Mouse (Mus musculus) layer of hippocampus, adult 9-11 months (tissue): Measurements from ENCODE around the gene Rnf121.
"Not testable (repeated sequence)": the region's sequence is repeated elsewhere in the genome, so short reads cannot be mapped to it uniquely, and the experiment has no call there.

Experiments
- DNase-seq: peaks from one replicate; pipeline ENCODE4 v3.0.0; 2022

Gene Rnf121

DNA sequence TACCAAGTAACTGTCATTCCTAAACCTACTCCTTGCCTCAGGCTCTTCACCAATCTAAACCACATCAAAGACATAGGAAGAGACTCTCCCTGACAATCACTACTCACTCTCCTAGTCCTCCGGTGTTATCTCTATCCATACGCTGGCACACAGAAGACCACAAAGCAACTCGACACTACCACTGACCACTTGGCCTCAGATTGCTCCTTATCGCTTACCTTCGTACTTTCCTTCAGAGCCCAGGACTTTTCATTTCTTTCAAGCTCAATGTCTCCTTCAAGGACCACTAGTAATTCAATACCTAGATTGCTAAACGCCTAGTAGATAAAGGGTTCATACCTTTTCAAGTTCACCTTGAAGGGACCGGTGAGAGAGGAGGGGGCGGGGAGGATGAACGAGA, 1.4 kb downstream of the Rnf121 start:
- no peak for DNase-seq

DNA sequence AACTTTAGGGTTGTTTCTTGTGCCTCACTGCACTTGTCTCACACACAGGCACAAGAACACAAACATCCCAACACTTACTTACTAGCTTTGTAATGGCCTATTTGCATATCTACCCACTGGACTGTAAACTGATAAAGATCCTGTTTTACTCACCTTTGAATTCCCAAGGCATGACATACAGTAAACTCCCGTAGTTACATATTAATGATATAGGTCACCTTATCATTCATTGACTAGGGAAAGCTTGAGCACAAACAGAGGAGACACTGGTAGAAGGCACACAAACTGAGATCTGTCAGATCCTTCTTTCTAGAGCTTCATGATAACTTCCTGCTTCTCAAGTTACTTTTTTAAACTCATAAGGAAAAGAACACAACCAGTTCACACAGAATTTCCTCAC, 3.1 kb downstream of the Rnf121 start:
- no peak for DNase-seq

DNA sequence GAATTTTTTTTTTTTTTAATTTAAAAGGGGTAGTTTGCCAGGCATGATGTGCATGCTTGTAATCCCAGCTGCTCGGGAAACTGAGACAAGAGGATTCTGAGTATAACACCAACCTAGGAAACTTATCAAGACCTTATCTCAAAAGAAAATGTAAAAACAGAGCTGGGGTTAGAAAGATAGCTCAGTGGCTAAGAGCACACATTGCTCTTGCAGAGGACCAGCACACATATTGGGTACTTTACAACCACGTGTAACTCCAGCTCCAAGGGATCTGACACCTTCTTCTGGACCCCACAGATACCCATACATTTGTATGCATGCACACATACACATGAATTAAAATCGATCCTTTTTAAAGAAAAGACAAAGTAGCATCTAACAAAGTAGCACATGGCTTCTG, 3.9 kb downstream of the Rnf121 start:
- DNase-seq, result no peak

DNA sequence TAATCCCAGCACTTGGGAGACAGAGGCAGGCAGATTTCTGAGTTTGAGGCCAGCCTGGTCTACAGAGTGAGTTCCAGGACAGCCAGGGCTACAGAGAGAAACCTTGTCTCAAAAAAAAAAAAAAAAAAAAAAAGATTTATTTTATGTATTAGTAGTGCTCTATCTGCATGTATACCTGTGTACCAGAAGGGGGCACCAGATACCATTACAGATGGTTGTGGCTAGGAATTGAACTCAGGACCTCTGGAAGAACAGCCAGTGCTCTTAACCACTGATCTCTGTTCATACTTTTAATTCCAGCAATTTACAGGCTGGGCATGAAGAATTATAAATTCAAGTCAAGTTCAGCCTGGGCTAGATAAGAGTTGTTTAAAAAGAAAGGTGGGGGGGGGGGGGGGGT, 16.7 kb downstream of the Rnf121 start:
- not testable (repeated sequence) for DNase-seq

- DNase-seq, result no peak
Observed at GRCm38 (mm10) chr7:102042314-102042713, 23.0 kb downstream of the Rnf121 start.

DNA sequence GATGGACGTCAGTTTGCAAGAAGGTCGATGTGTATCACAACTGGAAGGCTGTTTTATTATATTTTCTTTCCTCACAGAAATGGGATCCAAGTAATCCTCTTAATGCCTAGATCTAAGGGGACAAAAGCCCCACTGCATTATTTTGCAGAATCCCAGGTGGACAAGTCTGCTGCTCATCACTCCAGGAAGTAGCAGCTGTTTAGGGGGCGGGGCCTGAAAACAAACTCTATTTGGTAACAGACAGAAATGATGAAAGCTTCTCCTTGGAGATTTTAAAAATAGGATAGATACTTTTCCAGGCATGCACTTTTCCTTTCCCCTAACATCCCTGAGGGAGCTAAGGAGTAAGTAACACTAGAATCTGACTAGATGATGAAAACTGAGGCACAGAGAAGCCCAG, 28.0 kb downstream of the Rnf121 start:
- no peak for DNase-seq

- no peak for DNase-seq
Observed at GRCm38 (mm10) chr7:102035534-102035933, 29.7 kb downstream of the Rnf121 start.

DNA sequence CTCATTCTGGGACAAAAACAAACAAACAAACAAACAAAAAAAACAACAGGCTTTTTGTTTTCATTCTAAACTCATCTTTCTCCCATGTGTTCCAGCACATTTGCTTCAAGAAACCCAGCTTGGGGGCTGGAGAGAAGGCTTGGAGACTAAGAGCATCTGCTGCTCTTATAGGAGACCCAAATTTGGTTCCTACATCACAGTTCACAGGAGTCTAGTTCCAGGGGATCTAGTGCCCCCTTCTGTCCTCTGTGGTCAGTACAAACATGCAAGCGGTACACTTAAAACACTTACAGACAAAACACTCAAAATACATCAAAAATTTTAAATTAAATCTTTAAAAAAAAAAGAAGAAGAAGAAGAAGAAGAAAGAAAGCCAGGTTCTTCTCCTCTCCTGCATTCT, 30.4 kb downstream of the Rnf121 start:
- no peak for DNase-seq

DNA sequence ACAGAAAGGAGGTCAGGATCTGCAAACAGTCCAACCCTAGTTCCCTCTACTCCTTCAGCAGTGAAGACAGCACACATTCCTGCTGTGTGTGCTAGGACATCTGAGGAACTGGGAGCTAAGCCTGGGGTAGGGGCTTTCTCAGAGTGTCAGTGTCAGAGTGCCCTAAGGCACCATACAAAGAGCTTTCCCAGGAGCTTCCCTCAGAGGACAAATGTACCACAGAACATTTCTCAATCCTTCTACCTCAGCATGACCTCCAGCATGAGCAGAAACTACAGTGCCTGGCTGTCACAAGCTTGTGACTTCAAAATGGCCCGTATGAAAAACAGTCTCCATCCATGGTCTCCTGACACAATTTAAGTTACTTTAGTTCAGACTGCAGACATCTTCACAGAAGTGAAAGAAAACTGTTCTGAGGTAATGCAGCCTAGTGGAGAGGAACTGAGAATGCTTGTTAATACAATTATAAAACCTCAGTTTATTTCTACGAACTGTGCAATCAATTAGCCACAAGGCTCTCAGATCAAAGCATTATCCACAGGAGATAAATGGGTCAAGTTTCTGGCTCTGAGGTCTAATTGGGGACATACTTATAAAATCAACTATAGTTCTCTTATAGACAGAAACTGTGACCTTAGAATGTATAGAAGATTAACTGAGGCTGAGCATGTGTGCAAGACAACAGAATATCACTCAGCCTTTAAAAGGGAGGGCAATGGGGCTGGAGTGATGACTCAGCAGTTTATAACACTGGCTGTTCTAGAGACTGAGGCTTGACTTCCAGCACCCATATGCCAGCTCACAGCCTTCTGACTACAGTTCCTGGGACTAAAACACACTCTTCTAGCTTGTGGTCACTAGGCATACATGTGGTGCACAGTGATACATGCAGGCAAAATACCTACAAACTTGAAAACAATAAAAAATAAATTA, 39.8 kb downstream of the Rnf121 start:
- no peak for DNase-seq

DNA sequence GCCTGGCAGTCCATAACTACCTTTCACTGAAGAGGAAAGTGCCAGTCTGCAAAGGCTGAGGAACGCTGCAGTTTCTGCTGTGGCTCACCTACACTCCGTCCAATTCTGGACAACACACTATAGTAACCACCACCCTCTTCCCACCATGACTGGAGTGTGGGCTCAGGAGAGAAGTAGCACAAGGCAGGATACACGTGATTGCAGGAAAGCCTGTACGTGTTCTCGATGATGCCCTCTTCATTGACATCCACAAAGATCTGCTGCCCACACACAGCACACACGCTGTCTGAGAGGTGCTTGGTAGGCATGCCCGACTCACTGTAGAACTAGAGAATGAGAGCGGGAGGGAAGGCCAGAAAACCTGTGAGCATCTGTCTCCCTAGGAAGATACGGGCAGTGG, 41.4 kb downstream of the Rnf121 start:
- DNase-seq, result no peak

DNA sequence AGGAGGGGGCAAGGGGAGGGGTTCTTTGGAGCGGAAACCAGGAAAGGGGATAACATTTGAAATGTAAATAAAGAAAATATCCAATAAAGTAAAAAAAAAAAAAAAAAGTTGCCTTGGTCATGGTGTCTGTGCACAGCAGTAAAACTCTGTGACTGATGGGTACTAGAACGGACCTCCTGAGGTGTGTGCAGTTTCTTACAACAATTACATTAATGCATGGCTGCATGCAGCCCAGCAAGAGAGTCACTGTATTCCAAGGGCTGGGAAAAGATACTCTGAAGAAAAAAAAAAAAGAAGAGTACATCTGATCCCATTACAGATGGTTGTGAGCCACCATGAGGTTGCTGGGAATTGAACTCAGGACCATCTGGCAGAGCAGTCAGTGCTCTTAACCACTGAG, 44.3 kb downstream of the Rnf121 start:
- not testable (repeated sequence) for DNase-seq

DNA sequence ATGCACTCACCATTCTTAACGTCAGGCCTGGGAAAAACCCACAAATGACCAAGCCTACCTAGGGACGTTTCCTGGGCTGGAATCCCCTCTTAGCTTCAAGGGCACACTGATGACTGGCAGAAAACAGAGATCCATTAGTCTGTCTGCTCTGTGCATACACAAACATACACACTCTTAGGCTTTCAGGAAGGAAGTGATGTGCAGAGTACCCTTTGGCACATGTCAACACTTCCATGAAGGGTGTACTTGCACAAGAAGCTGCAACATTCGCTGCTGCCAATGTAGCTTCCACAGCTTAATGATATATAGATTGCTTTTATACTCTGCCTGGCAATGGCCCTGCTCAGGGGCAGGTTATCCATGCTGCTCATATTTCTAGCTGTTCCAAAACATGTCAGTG, 45.9 kb downstream of the Rnf121 start:
- no peak for DNase-seq

DNA sequence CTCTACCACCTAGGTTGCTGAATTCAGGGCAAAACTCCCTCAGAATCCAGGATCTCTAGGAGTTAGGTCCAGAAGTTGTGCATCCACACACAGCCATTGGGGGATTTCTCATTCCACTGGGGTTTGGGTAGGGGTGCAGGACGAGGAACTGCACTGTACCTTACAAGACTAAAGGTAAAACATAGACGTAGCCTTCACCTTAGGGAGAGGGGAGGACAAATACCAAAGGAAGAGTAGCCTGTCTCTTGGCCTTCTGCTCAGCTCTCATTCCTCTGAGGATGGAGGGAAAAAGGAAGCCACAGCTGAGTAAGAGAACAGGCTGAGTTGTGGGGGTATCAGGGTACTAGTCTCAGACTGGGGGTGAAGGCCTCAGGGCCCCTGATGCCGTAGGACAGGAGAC, 46.7 kb downstream of the Rnf121 start, which contains the start of gene Il18bp:
Gene Il18bp (minus strand): TSS at position 101 of the 400 bp plus-strand sequence.
- DNase-seq, result no peak

DNA sequence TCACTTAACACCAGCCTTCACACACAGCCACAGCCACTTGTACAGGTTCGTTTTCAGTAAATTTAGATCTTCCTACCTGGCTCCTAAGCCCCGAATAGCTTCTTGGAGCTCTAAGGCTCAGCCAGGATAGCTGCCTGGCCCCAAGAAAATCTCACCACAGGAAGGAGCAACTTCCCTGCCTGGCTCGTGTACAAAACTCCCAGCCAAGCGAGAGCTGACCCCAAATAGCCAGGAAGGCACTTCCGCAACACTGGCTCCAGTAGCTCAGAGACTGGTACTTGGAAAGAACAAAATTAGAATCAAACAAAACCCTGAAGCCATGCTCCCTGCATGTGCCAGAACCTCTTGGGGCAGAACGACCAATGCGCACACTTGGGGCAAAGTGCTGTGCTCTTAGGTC, 47.2 kb downstream of the Rnf121 start:
- DNase-seq, result no peak

DNA sequence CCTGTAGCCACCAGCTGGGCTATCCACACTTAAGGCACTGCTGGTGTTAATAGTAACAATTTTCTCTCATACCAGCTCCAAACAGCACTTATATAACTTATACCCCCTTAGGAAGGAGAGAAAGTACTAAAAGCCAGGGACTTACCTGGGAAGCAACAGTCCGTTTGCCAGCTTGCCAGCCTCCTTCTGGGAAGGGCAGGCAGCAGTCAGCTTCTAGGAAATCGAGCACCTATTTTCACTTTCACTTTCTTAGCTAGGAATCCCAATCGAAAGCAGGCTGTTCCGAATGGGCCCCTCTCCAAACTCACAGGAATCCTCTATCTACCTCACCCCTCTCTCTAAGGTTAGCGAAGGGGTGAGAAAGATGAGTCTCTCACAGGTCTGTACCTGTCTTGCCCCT, 47.8 kb downstream of the Rnf121 start:
- DNase-seq, result no peak

DNA sequence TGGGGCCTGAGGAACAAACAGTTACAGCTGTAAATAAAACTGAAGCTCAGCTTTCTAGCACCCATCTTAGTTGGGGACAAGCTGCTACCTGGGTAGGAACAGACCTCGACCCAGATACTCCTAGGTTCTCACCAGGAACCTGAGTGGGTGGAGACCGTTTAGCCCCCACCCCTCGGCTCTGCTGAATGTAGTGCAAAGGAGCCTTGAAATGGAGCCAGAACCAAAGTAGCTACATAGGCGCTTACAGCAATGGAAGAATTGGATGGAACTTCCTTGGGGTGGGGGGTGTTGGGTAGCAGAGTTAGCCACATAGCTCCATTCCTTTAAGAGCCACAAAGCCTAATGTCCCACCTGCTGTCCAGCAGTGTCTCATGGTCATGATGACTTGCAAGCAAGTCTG, 48.3 kb downstream of the Rnf121 start:
- DNase-seq, result no peak

GRCm38 (mm10) chr7:102014995-102015394, 50.3 kb downstream of the Rnf121 start:
- DNase-seq, result no peak

DNA sequence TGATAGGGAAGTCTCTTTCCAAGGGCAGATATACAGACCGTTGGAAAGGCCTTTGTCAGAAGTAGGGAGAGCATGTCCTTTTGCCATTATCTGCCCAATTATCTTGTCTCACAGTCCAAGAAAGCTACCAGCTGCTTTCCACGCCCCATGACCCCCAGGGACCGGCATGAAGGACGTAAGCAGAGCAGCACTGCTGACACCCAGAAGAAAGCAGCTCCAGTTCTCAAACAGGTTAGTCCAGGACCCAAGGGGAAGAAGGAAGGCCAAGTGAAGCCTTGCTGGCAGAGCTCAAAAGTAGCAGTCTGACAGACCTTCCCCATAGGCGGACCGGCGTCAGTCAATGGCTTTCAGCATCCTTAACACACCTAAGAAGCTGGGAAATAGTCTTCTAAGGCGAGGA, 51.9 kb downstream of the Rnf121 start:
- no peak for DNase-seq

- no peak for DNase-seq
Observed at GRCm38 (mm10) chr7:102011855-102012254, 53.4 kb downstream of the Rnf121 start.

GRCm38 (mm10) chr7:102006520-102006919, 58.7 kb downstream of the Rnf121 start:
- DNase-seq, result no peak

GRCm38 (mm10) chr7:102000921-102001630, 64.2 kb downstream of the Rnf121 start:
- DNase-seq, result peak; percentile 53

- DNase-seq, result no peak
Observed at GRCm38 (mm10) chr7:102000296-102000695, 65.0 kb downstream of the Rnf121 start.

DNA sequence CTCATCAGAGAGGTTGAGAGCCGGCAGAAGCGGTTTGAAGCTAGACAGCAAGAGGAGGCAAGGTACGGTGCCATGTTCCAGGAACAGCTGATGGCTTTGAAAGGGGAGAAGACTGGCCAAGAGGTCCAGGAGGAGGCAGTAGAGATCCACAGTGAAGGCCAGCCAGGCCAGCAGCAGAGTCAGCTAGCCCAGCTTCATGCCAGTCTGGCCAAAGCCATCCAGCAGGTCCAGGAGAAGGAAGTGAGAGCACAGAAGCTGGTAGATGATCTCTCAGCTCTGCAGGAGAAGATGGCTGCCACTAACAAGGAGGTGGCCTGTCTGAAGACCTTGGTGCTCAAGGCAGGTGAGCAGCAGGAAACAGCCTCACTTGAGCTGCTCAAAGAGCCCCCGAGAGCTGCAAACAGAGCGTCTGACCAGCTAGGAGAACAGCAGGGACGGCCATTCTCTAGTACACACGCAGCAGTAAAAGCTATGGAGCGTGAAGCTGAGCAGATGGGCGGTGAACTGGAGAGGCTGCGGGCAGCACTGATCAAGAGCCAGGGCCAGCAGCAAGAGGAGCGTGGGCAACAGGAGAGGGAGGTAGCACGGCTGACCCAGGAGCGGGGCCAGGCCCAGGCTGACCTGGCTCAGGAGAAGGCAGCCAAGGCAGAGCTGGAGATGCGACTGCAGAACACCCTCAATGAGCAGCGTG, 65.7 kb downstream of the Rnf121 start:
- DNase-seq, result no peak
